Mouse (Mus musculus): Measurements from ENCODE around the gene Slc27a2. TPM values are rescaled to one million over a fixed set of nuclear protein-coding genes. Genes with fewer than 3 reads are reported as not detected.

The Slc27a2 gene
- total RNA-seq, 1 experiment from 2014 or later = 3.4 TPM

GRCm38 (mm10) chr2:126546392-126546791 is 5.8 kb upstream of the Slc27a2 start:
- no peak for ATAC-seq (replicated peaks in 1 of 2; ENCODE audit: insufficient read depth in 1 of 2, low FRiP score in 2 of 2, low TSS enrichment in 1 of 2, low read depth in 1 of 2, poor library complexity in 2 of 2, severe bottlenecking in 2 of 2)

DNA sequence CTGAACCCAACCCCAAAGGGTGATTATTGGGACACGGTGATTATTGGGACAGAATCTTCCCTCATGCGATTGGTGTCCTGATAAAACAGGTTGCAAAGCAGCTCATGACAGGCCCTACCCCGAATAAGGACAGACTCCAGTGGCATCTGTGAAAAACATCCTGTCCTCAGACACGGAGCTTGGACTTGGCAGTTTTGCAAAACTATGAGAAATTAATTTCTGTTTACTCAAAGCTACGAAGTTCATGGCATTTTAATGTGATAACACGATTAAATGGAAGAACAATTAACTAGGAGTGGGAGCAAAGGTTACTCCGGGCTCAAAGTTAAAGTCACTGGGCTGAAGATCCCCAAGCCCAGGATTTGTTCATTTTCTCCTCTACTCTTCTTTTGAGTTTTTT is 2.5 kb upstream of the Slc27a2 start:
- no peak for ATAC-seq (replicated peaks in 1 of 2; ENCODE audit: insufficient read depth in 1 of 2, low FRiP score in 2 of 2, low TSS enrichment in 1 of 2, low read depth in 1 of 2, poor library complexity in 2 of 2, severe bottlenecking in 2 of 2)

- ATAC-seq (replicated peaks in 1 of 2; ENCODE audit: insufficient read depth in 1 of 2, low FRiP score in 2 of 2, low TSS enrichment in 1 of 2, low read depth in 1 of 2, poor library complexity in 2 of 2, severe bottlenecking in 2 of 2) = no peak; a peak in 1 of 4 replicates
Measured at GRCm38 (mm10) chr2:126551244-126551890, 840 bp upstream of the Slc27a2 start.

DNA sequence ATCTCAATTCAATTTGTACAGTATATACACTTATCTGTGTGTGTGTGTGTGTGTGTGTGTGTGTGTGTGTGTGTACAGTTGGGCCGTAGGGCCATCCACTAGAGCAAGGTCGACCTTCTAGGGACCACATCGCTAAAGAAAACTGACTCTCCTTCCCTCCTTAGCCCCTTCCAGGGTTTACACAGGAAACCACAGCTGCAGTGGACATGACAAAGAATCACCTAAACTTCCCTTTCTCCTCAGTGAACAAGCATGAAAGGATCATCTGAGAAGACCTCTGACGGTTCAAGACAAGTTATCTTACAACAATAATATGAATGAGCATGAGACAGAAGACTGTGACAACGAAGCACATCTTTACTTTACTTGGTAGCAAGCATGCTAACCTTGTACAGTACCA is 311 bp upstream of the Slc27a2 start:
- ATAC-seq (replicated peaks in 1 of 2; ENCODE audit: insufficient read depth in 1 of 2, low FRiP score in 2 of 2, low TSS enrichment in 1 of 2, low read depth in 1 of 2, poor library complexity in 2 of 2, severe bottlenecking in 2 of 2) = peak; percentile 16 to 29; a peak in 3 of 4 replicates

- no peak; a peak in 1 of 4 replicates for ATAC-seq (replicated peaks in 1 of 2; ENCODE audit: insufficient read depth in 1 of 2, low FRiP score in 2 of 2, low TSS enrichment in 1 of 2, low read depth in 1 of 2, poor library complexity in 2 of 2, severe bottlenecking in 2 of 2)
Measured at GRCm38 (mm10) chr2:126553291-126553639, 1.1 kb downstream of the Slc27a2 start.

DNA sequence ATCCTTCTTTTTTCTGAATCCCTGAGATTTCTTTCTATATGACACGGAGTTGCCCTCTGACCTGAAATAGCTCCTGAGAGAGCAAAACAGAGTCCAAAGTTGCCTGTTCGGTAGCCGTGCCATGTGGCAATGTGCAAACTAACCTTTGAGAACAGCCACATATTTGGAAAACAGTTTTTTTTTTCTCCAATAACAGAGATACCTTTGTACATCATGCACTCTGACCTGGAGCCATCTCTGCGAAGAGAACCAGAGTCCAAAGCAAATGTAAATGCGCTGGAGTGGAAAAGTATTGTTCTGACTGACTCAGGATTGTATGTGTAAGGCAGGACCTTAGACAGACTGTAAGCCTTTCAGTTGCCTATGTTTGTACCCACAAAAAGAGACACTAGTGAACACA is 3.3 kb downstream of the Slc27a2 start:
- no peak for ATAC-seq (replicated peaks in 1 of 2; ENCODE audit: insufficient read depth in 1 of 2, low FRiP score in 2 of 2, low TSS enrichment in 1 of 2, low read depth in 1 of 2, poor library complexity in 2 of 2, severe bottlenecking in 2 of 2)

DNA sequence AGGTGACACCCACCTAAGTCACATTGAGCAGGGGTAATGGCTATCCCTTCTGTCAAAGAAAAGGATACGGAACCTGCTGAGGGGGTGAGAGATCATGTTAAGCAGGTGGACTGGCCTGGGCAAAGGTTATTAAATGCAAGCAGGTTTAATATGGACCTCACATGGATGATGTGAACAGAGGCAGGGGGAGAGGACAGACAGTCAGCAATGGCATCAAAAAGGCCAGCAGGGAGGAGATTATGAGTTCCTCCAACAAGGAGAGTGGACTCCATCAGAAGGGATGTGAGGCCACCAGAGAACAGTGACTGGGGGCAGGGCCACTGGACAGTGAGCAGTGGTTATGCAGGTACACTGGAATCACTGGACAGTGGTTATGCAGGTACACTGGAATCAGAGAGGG is 7.9 kb downstream of the Slc27a2 start:
- no peak for ATAC-seq (replicated peaks in 1 of 2; ENCODE audit: insufficient read depth in 1 of 2, low FRiP score in 2 of 2, low TSS enrichment in 1 of 2, low read depth in 1 of 2, poor library complexity in 2 of 2, severe bottlenecking in 2 of 2)

GRCm38 (mm10) chr2:126563411-126564105 is 11.4 kb downstream of the Slc27a2 start:
- ATAC-seq (replicated peaks in 1 of 2; ENCODE audit: insufficient read depth in 1 of 2, low FRiP score in 2 of 2, low TSS enrichment in 1 of 2, low read depth in 1 of 2, poor library complexity in 2 of 2, severe bottlenecking in 2 of 2) = peak; percentile 29 to 83; a peak in 3 of 4 replicates

DNA sequence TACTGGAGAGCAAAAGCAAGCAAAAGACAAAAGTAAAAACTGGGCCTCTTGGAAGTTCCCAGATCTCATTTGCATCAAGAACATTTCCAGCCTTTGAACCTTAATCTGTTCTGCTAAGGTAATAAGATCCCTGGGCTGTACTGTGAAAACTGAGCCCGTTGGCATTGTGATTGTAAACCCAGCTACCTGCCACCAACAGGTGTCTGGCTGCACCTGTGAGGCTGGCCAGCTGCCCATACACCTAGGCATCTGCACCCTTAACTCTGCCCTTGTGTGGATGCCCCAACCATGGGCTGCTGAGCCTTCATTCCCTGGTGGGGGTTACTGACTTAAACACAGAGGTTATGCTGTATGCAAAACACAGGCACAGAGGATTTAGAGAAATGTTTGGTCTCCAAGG is 20.0 kb downstream of the Slc27a2 start:
- no peak for ATAC-seq (replicated peaks in 1 of 2; ENCODE audit: insufficient read depth in 1 of 2, low FRiP score in 2 of 2, low TSS enrichment in 1 of 2, low read depth in 1 of 2, poor library complexity in 2 of 2, severe bottlenecking in 2 of 2)

- no peak for ATAC-seq (replicated peaks in 1 of 2; ENCODE audit: insufficient read depth in 1 of 2, low FRiP score in 2 of 2, low TSS enrichment in 1 of 2, low read depth in 1 of 2, poor library complexity in 2 of 2, severe bottlenecking in 2 of 2)
Measured at GRCm38 (mm10) chr2:126572747-126573146, 20.5 kb downstream of the Slc27a2 start.

- ATAC-seq (replicated peaks in 1 of 2; ENCODE audit: insufficient read depth in 1 of 2, low FRiP score in 2 of 2, low TSS enrichment in 1 of 2, low read depth in 1 of 2, poor library complexity in 2 of 2, severe bottlenecking in 2 of 2) = no peak
Measured at GRCm38 (mm10) chr2:126575391-126576176, 23.4 kb downstream of the Slc27a2 start.

DNA sequence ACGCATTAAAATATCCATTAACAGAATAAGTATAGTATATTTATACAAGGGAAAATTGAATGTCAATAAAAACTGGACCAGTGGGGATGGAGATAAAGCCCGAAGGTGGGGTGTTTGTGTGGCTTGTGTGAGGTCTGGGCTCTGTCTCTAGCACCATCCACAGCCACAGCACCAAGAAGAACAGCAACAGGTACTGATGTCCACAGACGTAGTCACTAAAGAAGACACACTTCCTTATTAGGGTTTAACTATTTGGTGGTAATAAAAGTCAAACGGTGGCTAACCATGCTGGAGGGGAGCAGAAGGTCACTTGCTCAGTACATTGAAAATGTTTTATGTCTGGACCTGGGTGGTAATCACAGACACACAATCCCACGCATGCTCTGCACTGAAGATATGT is 25.2 kb downstream of the Slc27a2 start:
- no peak for ATAC-seq (replicated peaks in 1 of 2; ENCODE audit: insufficient read depth in 1 of 2, low FRiP score in 2 of 2, low TSS enrichment in 1 of 2, low read depth in 1 of 2, poor library complexity in 2 of 2, severe bottlenecking in 2 of 2)

DNA sequence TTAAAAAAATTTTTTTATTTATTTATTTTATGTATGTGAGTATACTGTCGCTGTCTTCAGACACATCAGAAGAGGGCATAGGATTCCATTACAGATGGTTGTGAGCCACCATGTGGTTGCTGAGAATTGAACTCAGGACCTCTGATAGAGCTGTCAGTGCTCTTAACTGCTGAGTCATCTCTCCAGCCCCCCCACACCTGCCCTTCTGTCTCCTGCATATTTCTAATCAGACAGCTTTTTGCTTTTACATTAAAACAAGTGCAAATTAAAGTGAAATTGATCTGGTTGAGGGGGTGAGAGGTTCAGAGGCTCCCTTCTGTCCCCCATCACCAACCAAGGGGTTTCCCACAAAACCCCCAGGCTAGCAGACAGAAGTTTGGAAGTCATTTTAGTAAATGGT is 27.1 kb downstream of the Slc27a2 start:
- ATAC-seq (replicated peaks in 1 of 2; ENCODE audit: insufficient read depth in 1 of 2, low FRiP score in 2 of 2, low TSS enrichment in 1 of 2, low read depth in 1 of 2, poor library complexity in 2 of 2, severe bottlenecking in 2 of 2) = no peak

DNA sequence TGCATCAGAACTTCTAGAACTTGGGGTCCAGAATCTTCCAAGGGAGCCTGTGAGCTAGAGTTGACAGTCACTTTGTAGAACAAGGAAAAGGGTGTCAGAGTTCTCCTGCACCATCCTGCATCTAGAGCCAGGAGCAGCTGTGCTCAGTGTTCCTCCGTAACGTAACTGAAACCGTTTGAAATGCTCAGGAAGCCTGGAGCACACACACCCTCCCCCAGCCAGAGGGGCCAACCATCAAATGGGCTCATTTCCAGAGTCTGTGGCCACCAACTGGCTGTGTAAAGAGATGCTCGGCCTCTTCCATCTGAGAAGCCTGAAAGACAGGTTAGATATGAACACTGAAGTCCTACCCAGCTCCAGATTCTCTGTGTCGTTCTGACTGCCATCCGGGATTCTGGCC is 31.8 kb downstream of the Slc27a2 start:
- ATAC-seq (replicated peaks in 1 of 2; ENCODE audit: insufficient read depth in 1 of 2, low FRiP score in 2 of 2, low TSS enrichment in 1 of 2, low read depth in 1 of 2, poor library complexity in 2 of 2, severe bottlenecking in 2 of 2) = peak; percentile 51 to 63

DNA sequence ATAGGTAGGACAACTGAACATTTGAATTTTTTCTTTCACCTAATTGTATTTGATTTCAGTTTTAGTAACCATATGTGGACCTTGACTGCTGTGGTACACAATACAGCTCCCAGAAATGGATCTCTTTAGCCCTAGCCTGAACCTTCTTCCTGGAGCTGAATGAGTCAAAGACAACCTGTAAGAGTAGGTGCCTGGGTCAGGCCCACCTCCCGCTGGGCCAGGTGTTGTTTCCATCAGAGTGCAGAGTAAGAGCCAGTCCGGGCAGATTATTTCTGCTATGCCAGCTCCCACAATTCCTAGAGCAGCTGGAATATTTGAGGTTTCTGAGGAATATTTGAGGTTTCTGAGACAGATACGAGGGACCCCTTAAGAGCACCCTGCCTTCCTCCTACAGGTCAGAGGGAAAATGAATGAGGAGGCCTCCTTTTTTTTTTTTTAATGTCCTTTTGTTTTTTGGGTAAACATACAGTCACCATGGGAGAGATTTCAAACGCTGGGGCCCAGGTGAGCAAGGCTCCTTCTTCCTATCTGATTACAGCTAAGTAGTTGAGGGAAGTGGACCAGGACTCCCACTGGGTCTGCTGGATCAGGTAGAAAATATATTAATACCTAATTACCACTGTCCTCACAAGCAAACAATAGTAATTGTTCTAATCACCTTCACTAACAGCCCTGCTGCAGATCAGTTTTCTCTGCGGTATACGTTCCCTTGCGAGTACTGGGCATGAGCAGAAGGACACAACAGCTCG is 32.6 kb downstream of the Slc27a2 start:
- ATAC-seq (replicated peaks in 1 of 2; ENCODE audit: insufficient read depth in 1 of 2, low FRiP score in 2 of 2, low TSS enrichment in 1 of 2, low read depth in 1 of 2, poor library complexity in 2 of 2, severe bottlenecking in 2 of 2) = no peak

DNA sequence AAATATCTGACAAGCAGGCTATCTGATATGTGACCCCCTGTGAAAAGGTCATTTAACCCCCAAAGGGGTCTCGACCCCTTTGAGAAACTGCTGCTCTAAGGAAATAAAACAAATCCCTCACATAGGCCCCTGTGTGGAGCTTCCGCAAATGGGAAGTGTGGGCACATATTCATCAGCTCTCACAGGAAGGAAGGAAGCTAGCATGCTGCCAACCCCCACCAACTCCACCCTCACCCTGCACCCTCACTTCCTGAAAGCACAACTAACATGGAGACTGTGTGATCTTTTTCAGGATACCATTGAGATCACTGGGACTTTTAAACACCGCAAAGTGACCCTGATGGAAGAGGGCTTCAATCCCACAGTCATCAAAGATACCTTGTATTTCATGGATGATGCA is 35.3 kb downstream of the Slc27a2 start:
- peak; percentile 62 to 73; a peak in 3 of 4 replicates for ATAC-seq (replicated peaks in 1 of 2; ENCODE audit: insufficient read depth in 1 of 2, low FRiP score in 2 of 2, low TSS enrichment in 1 of 2, low read depth in 1 of 2, poor library complexity in 2 of 2, severe bottlenecking in 2 of 2)

DNA sequence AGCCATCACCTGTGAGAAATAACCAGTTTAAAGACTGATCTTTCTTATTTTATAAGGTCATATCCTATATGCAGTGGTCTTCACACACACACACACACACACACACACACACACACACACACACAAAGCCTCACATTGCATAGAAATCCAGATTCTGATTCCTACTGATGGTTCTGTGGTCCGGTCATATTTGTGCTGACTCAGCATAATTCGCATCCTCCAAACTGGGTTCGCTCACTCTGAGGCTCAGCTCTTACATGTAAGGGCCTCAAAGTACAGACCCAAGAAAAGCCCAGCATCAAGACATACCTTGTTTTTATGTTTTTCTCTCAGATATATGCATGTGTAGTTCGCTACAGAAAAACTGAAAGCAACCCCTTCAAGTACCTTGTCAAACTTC is 39.1 kb downstream of the Slc27a2 start:
- no peak for ATAC-seq (replicated peaks in 1 of 2; ENCODE audit: insufficient read depth in 1 of 2, low FRiP score in 2 of 2, low TSS enrichment in 1 of 2, low read depth in 1 of 2, poor library complexity in 2 of 2, severe bottlenecking in 2 of 2)
